Mouse (Mus musculus) neutrophil, adult 5-6 weeks (primary cell): ENCODE measurements around the gene Rassf10. TPM values are rescaled to one million over a fixed set of nuclear protein-coding genes. Genes with fewer than 3 reads are reported as not detected.

Source experiments
- ATAC-seq: fragments of 151-379, 151-347 bp; 2 replicates; pipeline ENCODE4 v1.8.0; 2017; ENCODE audit warnings: mild to moderate bottlenecking, moderate TSS enrichment; ENCODE audit not compliant: insufficient number of reproducible peaks, poor library complexity, low FRiP score, severe bottlenecking; ENCODE audit errors: extremely low read depth
- total RNA-seq: library from RNA; stranded (forward); fragments of 200-1000 nt; gene quantifications from 2 replicates; pipeline ENCODE4 v1.2.3, GENCODE M21; 2017

The Rassf10 gene
- total RNA-seq, 1 experiment from 2014 or later, result not detected

GRCm38 (mm10) chr7:112955103-112955827, 1.5 kb downstream of the Rassf10 start:
- no peak for ATAC-seq

GRCm38 (mm10) chr7:112955955-112956354, 2.2 kb downstream of the Rassf10 start:
- no peak for ATAC-seq

- ATAC-seq, result no peak
Observed at GRCm38 (mm10) chr7:112956961-112957360, 3.2 kb downstream of the Rassf10 start.

GRCm38 (mm10) chr7:112957630-112958029, 3.9 kb downstream of the Rassf10 start:
- ATAC-seq, result no peak

GRCm38 (mm10) chr7:112966382-112966781, 12.6 kb downstream of the Rassf10 start:
- no peak for ATAC-seq

- no peak for ATAC-seq
Observed at GRCm38 (mm10) chr7:112966786-112967185, 13.0 kb downstream of the Rassf10 start.

- no peak for ATAC-seq
Observed at GRCm38 (mm10) chr7:112983316-112983715, 29.6 kb downstream of the Rassf10 start.

- ATAC-seq, result 0 out of 2 replicates have a peak, but pooled peaks have one; percentile 26
Observed at GRCm38 (mm10) chr7:112984704-112985577, 31.2 kb downstream of the Rassf10 start.

- no peak for ATAC-seq
Observed at GRCm38 (mm10) chr7:112985578-112985949, 31.8 kb downstream of the Rassf10 start.

- no peak for ATAC-seq
Observed at GRCm38 (mm10) chr7:112992928-112993327, 39.2 kb downstream of the Rassf10 start.

- ATAC-seq, result no peak
Observed at GRCm38 (mm10) chr7:113003565-113004255, 49.9 kb downstream of the Rassf10 start.

- no peak for ATAC-seq
Observed at GRCm38 (mm10) chr7:113005726-113006125, 52.0 kb downstream of the Rassf10 start.
